Mouse (Mus musculus) right cerebral cortex, postnatal 36 days (tissue): ENCODE data around the gene Grm7.
A peak's percentile ranks its signal among the peaks of the same experiment; 100 is the strongest.

Source experiments
- DNase-seq, 2 experiments: peaks; one replicate each; pipeline ENCODE4 v3.0.0; 2022; ENCODE audit warnings: low spot score in 2 of 2, mixed read lengths in 1 of 2

Grm7 gene

GRCm38 (mm10) chr6:111361681-111362080 lies 716.3 kb downstream of the Grm7 start:
- no peak for DNase-seq

DNA sequence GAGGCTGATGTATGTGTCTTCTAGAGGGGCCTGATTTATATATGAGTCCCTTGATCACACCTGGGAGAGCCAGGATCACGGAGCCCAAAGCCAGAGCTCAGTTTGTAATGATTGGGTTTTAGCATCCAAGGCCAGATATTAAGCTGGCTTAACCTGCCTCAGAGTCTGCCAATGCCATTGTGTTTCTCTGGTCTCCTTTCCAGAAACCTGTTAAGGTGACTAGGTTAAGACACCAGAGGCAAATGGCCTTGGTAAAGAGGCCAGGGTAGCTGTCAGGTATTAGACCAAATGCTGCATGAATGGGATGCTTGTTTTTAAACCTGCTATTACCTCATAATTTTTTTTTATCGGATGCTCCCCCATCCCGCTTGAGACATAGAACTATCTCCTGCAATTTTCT lies 722.7 kb downstream of the Grm7 start:
- DNase-seq, result no peak

- no peak for DNase-seq
Observed at GRCm38 (mm10) chr6:111368551-111368950, 723.2 kb downstream of the Grm7 start.

GRCm38 (mm10) chr6:111369013-111369412 lies 723.6 kb downstream of the Grm7 start:
- no peak for DNase-seq

- DNase-seq, result peak; percentile 26 to 55
Observed at GRCm38 (mm10) chr6:111371581-111372349, 726.4 kb downstream of the Grm7 start.

DNA sequence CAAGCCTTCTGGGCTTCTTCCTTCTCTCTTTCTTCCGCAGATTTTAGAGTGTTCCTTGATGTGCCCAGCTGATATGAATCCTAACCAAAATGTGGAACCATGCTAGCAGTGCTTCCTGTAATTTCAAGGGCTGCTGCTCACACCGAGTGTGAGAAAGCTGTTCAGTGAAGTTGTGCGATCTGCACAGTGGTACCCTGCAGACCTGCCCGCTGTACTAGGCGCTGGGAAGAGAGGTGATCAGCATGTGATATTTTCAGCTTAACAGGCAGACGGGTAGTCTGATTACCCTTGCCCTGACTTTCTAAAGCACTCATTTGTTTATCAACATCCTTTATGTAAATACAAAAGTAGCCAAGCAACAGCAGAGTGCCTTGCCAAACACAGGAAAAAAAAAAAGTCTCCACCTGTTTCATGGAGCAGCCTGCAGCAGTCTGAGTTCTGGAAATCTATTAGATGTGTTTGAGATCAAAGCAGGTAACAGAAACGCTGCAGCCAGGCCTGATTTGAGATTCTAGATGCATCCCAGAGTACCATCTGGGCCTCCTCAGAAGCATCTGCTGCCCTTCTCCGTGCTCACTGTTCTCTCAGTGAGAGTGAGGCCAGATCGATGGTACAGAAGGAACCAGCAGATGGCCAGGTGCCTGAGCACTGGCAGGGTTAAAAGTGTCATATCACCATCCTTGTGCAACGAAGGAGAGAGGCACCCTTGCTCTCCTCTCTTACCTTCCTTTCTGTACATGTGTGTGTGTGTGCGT lies 727.4 kb downstream of the Grm7 start:
- DNase-seq, result peak; percentile 16 to 20

GRCm38 (mm10) chr6:111380710-111381109 lies 735.3 kb downstream of the Grm7 start:
- no peak for DNase-seq

DNA sequence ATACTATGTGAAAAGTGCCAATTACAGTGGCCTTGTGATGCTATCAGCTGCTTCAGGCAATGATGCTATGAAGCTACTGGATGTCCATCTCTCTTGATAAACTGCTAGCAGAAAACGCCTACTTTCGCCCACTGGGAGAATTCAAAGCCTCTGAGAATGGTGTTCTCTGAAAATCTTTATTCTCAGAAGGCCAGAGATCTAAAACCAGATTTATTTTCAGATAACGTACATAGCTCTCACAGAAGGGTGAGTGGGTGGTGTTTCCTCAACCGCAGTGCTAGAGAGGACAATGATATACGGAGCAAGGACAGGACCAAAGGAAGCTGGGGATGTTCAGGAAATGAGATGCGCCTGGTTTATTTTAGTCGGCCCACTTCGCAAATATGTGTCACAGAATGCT lies 763.4 kb downstream of the Grm7 start:
- peak; percentile 22 to 61 for DNase-seq

DNA sequence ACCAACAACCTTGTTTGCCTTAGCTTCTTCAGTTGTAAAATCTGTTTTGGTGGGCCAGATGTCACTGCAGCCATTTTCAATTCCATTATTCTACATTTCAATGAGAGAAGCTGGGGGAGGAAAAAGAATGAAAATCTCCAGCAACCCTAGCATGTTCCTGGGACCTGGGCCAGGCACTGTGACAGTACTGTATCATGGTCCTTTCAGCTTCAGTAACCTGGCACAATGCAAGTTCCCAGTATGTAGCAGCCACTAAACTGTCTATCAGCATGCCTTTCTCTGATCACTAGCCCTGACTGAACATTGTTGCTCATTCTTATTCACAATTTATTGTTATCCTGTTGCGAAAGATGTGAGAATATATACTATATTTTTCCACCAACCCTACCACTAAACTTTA lies 779.4 kb downstream of the Grm7 start:
- DNase-seq, result no peak

GRCm38 (mm10) chr6:111446228-111446627 lies 800.8 kb downstream of the Grm7 start:
- DNase-seq, result no peak

DNA sequence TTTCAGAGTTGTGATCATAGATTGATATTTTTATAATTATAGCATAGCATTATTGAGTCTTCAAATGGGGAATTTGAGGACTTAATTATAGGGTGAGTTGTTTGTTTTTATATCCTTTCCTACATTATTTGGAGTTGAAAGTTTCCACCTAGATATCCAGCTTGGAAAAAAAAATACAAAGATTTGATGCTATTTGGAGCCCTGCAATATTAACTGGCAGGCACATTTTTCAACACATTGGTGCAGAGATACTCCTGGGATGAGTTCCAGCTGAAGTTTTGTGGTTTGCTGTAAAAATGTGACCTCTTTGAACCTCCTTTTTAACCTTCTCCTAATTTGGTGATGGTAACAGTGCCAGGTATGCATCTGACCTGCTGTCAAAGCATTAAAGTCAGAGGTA lies 802.5 kb downstream of the Grm7 start:
- no peak for DNase-seq

DNA sequence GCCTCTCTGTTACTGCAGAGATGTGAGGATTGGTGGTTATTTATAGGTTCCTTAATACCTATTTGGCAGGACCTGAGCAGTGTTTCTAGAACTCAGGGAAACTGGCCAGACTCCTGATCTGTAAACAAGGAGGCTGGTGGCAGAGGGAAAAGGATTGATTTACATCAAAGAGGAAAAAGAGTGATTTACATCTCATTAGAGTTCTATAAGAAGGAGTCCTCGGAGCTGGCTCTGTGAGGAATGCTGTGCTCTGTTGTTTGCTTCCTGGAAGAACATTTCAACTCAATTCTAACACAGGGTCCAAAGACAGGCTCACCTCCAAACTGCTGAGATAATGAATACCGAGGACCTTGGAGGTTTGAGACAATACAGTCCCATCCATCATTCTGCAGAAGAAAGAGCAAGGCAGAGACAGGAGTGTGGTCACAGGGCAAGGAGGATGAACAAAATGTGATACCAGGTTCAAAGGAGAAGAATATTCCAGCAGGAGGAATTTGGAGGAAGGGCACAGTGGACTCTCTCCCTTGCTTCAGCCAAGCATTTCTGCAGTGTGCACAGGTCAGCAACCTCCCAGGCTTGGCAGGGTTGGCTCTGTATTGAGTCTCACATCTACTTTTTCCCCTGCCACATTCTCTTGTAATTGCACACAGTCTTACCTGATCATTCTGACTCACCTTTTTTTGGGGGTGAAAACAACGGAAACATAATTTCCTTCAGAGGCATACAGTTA lies 803.8 kb downstream of the Grm7 start:
- DNase-seq, result no peak

GRCm38 (mm10) chr6:111481866-111482265 lies 836.5 kb downstream of the Grm7 start:
- no peak for DNase-seq

DNA sequence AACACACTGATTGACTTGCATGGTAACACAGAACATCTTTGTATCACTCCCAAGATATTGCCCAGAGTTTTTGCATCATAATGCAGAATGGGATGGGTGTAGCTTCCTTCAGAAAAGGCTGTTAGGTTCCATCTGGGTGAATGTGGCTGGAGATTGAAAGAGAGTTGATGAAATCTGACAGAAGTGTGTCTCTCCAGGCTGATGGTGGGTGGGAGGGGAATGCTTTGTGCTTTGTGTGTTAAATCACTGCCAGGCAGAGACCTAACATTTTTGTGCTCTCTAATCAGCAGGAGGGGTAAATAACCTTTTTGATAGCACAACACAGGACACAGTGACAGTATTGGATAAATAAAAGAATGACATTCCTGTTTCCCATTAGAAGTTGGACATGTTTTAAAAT lies 840.7 kb downstream of the Grm7 start:
- DNase-seq, result no peak

DNA sequence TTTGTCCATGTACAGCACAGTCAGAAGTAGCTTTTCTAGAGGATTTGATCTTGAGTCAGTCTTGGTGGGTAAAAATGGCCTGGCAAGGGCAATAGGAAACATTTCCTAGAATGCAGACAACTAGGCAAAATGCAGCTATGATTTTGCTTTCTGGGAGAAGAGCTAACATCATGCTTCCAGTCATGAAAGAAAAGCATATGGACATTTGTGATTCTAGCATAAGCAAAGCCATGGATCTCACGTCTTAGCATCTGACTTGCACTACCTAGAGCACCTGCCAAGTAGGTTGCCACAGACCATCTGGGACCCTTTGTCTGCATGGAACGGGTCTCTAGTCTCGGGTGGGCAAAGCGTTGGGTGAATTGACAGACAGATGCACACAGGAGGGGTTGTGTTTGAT lies 842.2 kb downstream of the Grm7 start:
- no peak for DNase-seq

GRCm38 (mm10) chr6:111492166-111492565 lies 846.8 kb downstream of the Grm7 start:
- DNase-seq, result no peak

DNA sequence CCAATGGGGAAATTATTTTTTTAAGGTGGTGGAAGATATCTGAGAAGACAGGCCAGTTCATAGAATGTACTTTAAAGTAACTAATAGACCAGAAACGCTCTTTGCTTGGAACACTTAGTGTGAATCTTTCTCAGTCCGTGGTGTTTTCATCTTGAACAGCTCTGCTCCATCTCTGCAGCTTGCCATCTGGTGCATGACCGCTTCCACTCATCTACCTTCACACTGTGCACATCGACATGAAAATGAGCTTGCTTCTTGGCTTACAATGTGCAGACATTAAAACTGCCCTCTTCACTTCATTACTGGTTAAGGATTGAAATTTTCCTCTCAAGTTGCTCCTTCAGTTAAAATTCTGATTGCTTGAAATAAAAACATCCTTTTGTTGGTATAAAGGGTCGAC lies 854.2 kb downstream of the Grm7 start:
- no peak for DNase-seq

DNA sequence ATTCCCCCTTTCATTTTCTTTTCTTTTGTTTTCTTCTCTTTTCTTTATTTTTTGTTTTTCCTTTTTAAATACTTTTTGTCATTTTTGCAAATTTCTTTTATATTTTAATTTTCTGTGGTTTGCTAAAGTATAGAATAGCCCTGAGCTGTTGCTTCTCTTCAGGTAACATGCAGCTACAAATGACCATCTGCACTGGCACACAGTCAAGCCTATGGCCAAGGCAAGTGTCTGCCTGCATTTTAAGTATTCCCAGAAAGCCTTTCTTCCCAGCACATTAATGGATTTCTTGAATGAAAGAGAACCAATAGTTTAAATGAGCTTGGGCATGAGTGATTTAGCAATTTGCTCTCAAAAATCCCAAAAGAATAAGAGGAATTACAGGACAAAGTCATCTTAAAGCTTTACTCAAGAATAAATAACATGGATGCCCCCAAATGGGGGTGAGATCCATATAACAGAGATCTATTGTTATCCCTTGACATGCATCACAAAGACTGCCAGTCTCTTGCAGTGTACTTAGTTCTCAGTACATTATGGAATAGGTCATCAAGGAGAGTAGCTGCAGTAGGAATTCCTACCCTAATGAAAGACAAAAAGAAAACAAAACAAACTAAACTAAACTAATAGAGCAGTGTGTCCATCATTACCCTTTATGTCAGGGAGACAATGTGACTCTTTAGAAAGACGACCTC lies 865.5 kb downstream of the Grm7 start:
- DNase-seq, result no peak

GRCm38 (mm10) chr6:111512359-111512758 lies 867.0 kb downstream of the Grm7 start:
- no peak for DNase-seq

DNA sequence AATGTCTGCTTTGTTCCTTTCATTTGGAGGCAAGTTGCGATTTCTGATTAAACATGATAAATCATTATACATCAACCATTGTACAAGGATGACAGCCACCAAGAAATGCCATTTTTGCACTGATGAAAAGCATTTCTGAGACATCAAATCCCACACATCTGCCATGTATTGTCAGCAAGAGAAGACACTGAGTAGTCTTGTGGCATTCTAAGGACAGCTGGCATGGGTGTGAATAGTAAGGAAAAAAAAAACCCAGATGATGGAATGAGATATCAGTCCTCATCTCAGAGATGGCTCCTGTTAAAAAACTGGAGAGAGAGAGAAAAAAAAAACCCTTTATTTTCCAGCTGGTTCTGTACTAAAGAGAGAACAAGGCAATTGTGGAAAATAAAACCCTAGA lies 875.8 kb downstream of the Grm7 start:
- DNase-seq, result no peak

GRCm38 (mm10) chr6:111522122-111522521 lies 876.7 kb downstream of the Grm7 start:
- DNase-seq, result no peak

GRCm38 (mm10) chr6:111529985-111530384 lies 884.6 kb downstream of the Grm7 start:
- no peak for DNase-seq
